Mouse (Mus musculus): ENCODE measurements at regions not wholly inside any gene's neighbourhood (a gene's known extent, or its start where the extent isn't known, plus 50 kb on each side); places are given as distances from the start of the nearest gene placed in this dataset.

GRCm38 (mm10) chr17:68982094-68982493 lies 93.4 kb upstream of the Epb41l3 start:
- no peak for TF ChIP-seq CTCF (IDR thresholded peaks at IDR 0.05)
- intact Hi-C loops (cut with DNase I) = no loop called here

GRCm38 (mm10) chr17:68999913-69000312 lies 75.6 kb upstream of the Epb41l3 start:
- DNase-seq (ENCODE audit: extremely low spot score in 1 of 2, low spot score in 2 of 2) = no peak
- intact Hi-C loops (cut with DNase I) = no loop called here
- no peak overlapping the region for H3K4me3 ChIP-seq
- H3K27ac ChIP-seq = no peak overlapping the region
- TF ChIP-seq CTCF (IDR thresholded peaks at IDR 0.05) = no peak

More at GRCm38 (mm10) chr17:68982094-68982493, 93.4 kb upstream of the Epb41l3 start:
- H3K4me3 ChIP-seq = no peak overlapping the region
- no peak overlapping the region for H3K27ac ChIP-seq
- no peak for DNase-seq (ENCODE audit: extremely low spot score in 1 of 2, low spot score in 2 of 2)

- H3K27ac ChIP-seq = no peak overlapping the region
- intact Hi-C loops (cut with DNase I) = no loop called here
- DNase-seq (ENCODE audit: extremely low spot score in 1 of 2, low spot score in 2 of 2) = no peak
- no peak for TF ChIP-seq CTCF (IDR thresholded peaks at IDR 0.05)
- H3K4me3 ChIP-seq = no peak overlapping the region
Measured at GRCm38 (mm10) chr17:69004051-69004450, 71.4 kb upstream of the Epb41l3 start.

DNA sequence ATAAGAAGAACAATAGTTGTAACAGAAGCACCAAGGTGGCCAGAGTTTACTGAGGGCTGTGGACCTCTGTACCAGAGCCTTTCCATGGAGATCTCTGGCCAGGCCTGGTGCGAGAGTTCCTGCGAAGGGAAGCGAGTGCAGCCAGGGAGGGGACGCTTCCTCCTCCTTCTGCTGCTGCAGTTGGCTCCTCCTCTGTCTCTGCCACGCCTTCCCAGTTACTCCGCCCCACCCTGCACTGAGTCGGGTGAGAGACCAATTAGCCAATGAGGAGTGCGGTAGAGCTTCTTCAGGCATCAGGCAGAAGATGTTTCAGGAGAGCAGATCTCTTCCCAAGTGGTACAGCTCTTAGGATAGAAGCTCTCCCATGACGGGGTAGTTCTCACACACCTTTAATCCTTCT lies 69.2 kb upstream of the Epb41l3 start:
- intact Hi-C loops (cut with DNase I) = no loop called here
- no peak for TF ChIP-seq CTCF (IDR thresholded peaks at IDR 0.05)
- no peak overlapping the region for H3K27ac ChIP-seq
- no peak for DNase-seq (ENCODE audit: extremely low spot score in 1 of 2, low spot score in 2 of 2)
- H3K4me3 ChIP-seq = no peak overlapping the region
